Mouse (Mus musculus): ENCODE measurements around the gene Dchs2.

Gene Dchs2

GRCm38 (mm10) chr3:83251899-83252298 is 124.2 kb downstream of the Dchs2 start:
- no peak for DNase-seq (ENCODE audit: low spot score in 2 of 2)

DNA sequence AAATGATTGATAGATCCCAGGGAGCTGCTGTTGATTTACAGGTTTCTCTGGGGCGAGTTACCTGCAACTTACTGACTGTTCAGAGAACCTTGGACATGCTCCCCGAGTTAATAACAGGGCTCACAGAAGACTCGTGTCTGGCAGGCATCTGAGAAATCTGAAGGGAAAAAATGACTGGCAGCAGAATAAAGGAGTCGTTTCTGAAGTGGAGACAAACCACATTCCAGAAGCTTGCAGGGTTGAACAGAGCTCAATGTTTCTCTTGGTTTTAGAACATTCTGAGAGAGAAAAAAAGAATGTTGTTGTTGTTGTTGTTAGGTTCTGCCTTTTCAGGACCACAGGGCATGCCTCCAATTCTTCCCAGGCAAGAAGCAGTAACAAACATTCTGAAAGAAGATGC is 131.7 kb downstream of the Dchs2 start:
- DNase-seq (ENCODE audit: low spot score in 2 of 2) = no peak

DNA sequence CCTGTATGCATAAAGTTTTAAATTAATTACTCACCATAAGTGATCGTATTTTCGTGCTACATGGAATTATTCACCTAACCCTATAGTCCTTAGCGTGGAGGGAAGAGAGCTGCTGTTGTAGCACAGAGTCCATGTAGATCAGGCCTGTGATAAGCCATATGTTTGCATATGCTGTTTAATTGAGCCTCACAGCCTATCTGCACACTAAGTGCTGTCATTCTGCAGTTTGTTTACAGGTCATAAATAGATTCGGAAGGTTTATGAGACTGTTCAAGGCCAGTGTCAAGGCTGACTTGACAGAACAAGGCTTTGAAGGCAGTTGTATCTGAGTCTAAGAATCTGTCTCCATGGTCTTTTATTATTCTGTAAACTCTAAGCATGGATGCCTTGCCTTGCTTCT is 138.3 kb downstream of the Dchs2 start:
- DNase-seq (ENCODE audit: low spot score in 2 of 2) = no peak

DNA sequence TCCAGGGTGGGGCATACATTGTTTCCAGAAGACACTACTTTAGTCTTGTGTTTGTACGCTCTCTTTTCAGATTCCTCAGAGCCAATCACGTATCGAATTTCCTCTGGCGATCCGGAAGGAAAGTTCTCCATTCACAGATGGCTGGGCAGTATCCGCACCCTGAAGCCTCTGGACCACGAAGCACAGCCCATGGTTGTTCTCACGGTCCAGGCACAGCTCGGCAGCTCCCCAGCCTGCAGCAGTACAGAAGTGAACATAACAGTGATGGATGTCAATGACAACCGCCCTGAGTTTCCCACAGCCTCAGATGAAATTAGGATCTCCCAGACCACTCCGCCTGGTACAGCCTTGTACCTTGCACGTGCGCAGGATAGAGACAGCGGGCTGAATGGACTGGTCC is 142.5 kb downstream of the Dchs2 start:
- DNase-seq (ENCODE audit: low spot score in 2 of 2) = no peak

- DNase-seq (ENCODE audit: low spot score in 2 of 2) = no peak
Measured at GRCm38 (mm10) chr3:83270982-83271381, 143.2 kb downstream of the Dchs2 start.

DNA sequence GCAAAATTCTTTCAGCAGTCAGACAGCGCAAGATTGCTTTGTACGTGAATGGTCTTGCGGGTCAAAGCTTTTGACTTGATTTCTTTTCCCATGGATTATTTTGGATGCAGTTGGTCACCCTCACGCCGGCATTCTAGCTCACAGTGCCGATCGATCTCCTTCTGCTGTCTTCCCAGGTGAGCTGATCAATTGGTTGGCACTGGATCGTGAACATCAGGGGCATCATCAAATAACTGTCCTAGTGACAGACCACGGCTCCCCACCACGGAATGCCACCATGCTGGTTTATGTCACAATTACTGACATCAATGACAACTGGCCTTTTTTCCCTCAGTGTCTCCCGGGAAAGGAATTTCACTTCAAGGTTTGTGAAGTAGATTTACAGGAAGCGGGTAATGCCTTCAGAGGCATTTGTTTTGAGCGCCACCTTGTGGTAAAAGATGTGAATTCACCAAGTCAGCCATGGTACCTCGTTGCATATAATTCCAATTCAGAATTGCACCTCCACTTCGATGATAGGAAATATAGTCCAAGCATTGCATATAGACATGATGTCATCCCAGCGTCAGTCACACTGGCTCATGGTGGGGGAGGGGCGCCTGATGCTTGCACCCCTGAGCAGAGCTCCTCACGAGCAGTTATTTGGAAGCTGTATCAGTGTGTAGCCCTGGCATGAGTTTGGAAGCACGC is 146.0 kb downstream of the Dchs2 start:
- peak; percentile 21 to 61 for DNase-seq (ENCODE audit: low spot score in 2 of 2)

DNA sequence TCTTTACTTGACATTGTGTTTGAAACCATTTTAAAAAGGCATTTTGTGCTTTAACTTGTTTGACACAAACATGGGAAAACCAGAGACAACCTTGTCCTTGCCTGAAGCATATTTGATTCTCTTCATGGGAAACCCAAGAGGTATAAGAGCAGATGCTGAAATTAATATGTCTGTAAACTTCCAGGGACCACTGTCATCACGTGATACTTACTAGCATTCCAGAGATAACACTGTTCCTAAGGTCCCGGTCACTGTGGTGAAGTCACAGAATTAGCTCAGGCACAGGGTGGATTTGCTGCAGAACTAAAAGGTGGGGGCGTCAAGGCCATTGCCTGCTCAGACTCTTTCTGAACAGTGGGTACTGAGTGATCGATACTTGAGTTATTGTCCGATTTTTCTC is 148.0 kb downstream of the Dchs2 start:
- DNase-seq (ENCODE audit: low spot score in 2 of 2) = no peak

DNA sequence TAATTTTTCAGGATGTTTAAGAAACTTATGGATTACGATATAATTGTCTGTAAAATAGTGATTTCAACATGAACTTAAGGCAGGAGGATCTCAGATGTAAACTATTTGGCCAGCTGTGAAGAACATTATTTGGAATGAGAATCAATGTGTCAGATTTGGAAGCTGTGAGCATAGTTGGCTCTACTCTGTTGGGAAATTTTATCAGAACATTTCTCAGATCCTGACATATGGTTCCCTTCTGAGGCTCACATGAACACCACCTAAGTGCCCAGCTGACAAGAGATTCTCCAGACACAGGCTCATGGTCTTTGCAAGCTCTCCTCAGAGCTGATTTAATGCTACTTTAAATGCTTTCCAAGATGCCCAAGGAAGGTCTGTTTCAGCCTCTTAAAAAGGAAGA is 156.1 kb downstream of the Dchs2 start:
- no peak for DNase-seq (ENCODE audit: low spot score in 2 of 2)

- DNase-seq (ENCODE audit: low spot score in 2 of 2) = peak; percentile 21 to 52
Measured at GRCm38 (mm10) chr3:83286975-83287405, 159.2 kb downstream of the Dchs2 start.

GRCm38 (mm10) chr3:83288118-83288840 is 160.5 kb downstream of the Dchs2 start:
- DNase-seq (ENCODE audit: low spot score in 2 of 2) = no peak

- no peak for DNase-seq (ENCODE audit: low spot score in 2 of 2)
Measured at GRCm38 (mm10) chr3:83290482-83290881, 162.7 kb downstream of the Dchs2 start.

DNA sequence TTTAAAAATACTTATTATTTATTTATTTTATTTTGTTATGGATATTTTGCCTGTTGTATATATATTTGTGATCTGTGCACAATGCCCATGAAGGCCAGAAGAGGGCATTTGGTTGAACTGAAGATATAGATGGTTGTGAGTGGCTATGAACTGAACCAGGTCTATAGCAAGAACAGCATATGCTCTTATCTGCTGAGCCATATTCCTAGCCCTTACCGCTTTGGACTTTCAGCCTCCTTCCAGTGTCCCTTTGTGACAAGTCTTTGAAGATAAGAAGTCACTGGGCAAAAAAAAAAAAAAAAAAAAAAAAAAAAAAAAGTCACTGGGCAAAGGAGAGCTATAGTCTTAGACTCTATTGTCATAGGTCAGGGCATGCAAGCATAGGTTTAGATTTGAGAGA is 163.2 kb downstream of the Dchs2 start:
- no peak for DNase-seq (ENCODE audit: low spot score in 2 of 2)

- DNase-seq (ENCODE audit: low spot score in 2 of 2) = no peak
Measured at GRCm38 (mm10) chr3:83299783-83300382, 172.1 kb downstream of the Dchs2 start.

DNA sequence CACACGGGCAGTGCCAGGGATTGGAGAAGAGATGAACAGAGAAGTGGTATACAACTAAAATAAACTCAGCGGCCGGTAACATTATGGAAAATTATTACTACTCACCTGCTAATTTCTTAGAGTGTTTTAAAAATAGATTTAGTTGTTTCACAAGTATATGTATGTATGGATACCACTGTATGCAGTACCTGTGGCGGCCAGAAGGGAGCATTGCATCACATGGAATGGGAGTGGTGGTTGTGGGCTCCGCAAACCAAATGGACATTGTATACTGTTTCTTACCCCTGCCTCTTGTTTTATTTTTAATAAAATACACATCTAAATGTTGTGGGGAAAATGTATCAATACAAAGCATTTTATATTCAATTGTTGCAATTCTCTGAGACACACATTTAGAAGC is 176.1 kb downstream of the Dchs2 start:
- no peak for DNase-seq (ENCODE audit: low spot score in 2 of 2)

DNA sequence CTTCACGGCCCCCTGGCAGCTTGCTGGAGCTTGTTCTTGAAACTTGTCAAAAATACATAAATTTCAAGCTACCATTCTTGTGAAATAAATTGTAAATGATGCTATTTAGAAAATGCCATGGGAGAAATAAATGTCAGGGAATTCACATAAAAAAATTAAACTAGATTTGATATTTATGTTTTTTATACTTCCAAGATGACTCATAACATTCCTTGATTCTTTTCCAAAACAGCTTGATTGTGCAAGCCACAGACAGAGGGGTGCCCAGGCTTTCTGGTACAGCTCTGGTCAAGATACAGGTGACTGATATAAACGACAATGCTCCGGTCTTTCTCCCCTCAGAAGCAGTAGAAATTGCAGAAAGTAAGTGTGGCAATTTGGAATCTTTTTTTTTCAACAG is 218.2 kb downstream of the Dchs2 start:
- DNase-seq (ENCODE audit: low spot score in 2 of 2) = no peak

DNA sequence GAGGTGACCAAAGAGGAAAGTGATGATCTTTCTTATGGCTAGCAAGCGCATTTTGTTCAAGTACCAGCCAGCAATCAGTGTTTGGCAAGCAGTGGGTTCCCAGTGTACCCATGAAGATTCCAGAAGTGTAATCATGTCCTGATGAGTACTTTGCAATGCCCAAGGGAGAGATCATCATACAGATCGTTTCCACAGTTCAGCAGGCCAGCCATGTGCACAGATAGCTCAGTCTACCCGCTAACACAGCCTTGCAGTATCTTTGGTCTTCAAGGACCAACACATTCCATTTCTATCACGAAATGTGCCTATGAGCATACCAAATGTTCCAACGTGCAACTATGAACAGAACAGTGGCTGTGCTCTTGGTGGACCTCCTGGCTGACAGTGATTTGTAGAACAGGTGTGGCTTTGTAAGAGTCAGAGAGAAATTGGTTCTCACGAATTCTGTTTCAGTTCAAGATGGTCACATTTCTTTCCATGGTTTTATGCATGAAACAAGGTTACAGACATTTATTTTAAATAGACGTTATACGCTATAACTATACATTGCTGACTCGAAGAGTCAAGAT is 240.8 kb downstream of the Dchs2 start:
- DNase-seq (ENCODE audit: low spot score in 2 of 2) = no peak

DNA sequence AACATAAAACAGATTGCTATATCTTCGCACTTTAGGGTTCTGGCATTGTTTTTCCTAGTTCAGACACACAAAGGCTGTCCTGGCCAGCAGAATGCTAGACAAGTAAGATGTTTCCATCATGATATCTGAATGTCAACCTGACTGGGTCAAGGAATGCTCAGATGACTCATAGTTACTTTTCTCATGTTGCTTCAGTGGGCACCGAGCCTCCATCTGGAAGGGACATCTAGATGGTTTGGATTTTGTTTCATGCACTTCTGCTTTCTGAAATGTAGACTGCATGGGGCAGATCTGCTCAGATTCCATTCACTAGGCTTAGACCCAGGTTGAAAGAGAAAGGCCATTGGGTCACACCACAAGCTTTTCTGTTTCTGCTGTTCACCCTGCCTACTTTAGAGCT is 242.1 kb downstream of the Dchs2 start:
- DNase-seq (ENCODE audit: low spot score in 2 of 2) = no peak

GRCm38 (mm10) chr3:83374333-83374732 is 246.6 kb downstream of the Dchs2 start:
- DNase-seq (ENCODE audit: low spot score in 2 of 2) = no peak

GRCm38 (mm10) chr3:83376834-83377233 is 249.1 kb downstream of the Dchs2 start:
- DNase-seq (ENCODE audit: low spot score in 2 of 2) = no peak
